Mouse (Mus musculus): ENCODE results near the gene Slc46a1.

Slc46a1 gene

GRCm38 (mm10) chr11:78453675-78454074 lies 11.8 kb upstream of the Slc46a1 start:
- no peak for ATAC-seq (ENCODE audit: insufficient number of reproducible peaks, low FRiP score, low TSS enrichment)

DNA sequence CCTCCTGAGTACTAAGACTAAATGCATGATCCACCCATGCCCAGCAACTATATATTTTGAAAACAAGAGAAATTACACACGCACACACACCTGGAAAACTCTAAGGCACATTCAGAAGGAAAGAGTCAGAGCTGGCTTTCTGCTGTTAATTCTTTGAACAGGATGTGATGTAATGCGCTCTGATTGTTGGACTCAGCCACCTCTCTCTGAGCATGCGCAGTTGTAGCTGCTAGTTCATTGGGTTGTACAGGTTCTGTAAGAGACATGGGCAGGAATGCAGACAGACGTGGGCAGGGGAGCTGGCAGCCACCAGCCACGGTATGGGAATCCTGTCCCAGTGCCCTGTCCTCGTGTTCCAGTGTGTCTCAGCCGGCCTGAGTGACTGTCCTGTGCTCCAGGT lies 11.2 kb upstream of the Slc46a1 start:
- ATAC-seq (ENCODE audit: insufficient number of reproducible peaks, low FRiP score, low TSS enrichment), result no peak

- ATAC-seq (ENCODE audit: insufficient number of reproducible peaks, low FRiP score, low TSS enrichment), result no peak
Observed at GRCm38 (mm10) chr11:78455308-78455707, 10.2 kb upstream of the Slc46a1 start.

- no peak for ATAC-seq (ENCODE audit: insufficient number of reproducible peaks, low FRiP score, low TSS enrichment)
Observed at GRCm38 (mm10) chr11:78458740-78459139, 6.8 kb upstream of the Slc46a1 start.

- ATAC-seq (ENCODE audit: insufficient number of reproducible peaks, low FRiP score, low TSS enrichment), result no peak
Observed at GRCm38 (mm10) chr11:78461894-78462293, 3.6 kb upstream of the Slc46a1 start.

- no peak for ATAC-seq (ENCODE audit: insufficient number of reproducible peaks, low FRiP score, low TSS enrichment)
Observed at GRCm38 (mm10) chr11:78462669-78463068, 2.8 kb upstream of the Slc46a1 start.

DNA sequence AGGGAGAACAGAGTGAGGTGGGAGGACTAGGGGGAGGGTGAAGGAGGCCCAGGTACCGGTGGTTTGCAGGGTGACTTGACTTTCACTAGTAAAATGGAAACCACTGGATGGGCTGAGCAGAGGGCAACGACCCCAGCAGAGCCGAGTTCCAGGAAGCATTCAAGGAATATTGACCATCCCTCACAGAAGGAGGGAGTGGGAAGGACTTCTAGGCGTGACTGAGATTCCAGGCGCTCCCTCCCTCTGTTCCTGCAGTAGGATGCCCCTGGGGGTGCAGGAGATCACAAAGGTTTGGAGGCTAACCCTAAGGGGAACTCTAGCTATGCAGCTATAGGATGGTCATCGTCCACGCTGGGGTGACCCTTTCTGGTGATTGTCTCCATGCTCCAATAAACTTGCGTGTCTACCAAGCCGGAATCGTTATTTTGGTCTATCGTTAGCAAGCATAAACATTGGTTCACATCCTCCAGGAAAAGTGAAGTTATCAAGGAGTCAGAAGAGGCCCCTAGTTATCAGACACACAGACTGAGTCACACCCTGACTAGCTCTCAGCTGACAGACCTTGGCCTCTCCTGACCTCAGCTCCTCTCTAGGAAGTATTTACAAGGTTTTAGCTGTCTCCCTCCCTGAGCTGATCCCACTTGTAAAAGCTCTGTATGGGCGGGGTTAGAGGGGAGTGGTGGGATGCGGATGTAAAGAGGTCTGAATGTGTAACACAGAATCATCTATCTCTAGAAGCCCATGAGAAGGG lies 2.0 kb upstream of the Slc46a1 start:
- no peak for ATAC-seq (ENCODE audit: insufficient number of reproducible peaks, low FRiP score, low TSS enrichment)

DNA sequence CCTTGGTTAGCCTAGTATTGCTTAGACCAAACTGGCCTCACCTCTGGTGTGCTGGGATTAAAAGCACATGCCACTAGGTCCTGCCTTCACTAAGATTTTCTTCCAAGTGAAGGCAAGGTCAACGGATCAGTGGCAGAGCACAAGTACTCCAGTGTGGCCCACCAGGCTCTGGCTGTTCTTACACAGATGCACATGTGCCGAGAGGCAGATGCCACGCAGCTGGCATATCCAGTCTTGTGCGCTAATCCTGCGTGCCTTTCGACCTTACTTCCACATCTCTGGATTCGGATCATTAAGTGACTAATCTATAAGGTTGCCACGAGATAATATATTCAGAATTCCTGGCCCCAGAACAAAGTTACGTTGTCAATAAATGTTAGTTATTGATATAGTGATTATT lies 381 bp upstream of the Slc46a1 start:
- ATAC-seq (ENCODE audit: insufficient number of reproducible peaks, low FRiP score, low TSS enrichment), result no peak

- ATAC-seq (ENCODE audit: insufficient number of reproducible peaks, low FRiP score, low TSS enrichment), result no peak
Observed at GRCm38 (mm10) chr11:78466242-78466912, 880 bp downstream of the Slc46a1 start.

GRCm38 (mm10) chr11:78467515-78467914 lies 2.0 kb downstream of the Slc46a1 start:
- no peak for ATAC-seq (ENCODE audit: insufficient number of reproducible peaks, low FRiP score, low TSS enrichment)

DNA sequence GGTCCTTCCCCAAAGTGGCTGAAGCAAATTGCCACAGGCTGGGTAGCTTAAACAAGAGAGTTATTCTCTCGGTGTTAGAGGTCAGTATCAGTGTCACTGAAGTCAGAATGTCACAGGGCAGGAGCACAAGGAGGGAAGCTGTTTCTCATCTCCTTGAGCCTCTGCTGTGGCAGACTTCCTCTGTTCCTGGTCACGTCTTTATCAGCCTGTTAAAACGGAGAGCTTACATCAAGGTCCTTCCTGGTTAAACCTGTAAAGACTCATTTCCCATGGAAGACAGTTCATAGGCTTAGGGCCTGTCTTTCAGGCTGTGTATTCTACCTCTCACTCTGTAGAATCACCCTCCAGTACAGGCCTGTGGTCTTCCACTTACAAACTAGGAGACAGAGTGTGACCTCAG lies 2.4 kb downstream of the Slc46a1 start:
- ATAC-seq (ENCODE audit: insufficient number of reproducible peaks, low FRiP score, low TSS enrichment), result no peak

DNA sequence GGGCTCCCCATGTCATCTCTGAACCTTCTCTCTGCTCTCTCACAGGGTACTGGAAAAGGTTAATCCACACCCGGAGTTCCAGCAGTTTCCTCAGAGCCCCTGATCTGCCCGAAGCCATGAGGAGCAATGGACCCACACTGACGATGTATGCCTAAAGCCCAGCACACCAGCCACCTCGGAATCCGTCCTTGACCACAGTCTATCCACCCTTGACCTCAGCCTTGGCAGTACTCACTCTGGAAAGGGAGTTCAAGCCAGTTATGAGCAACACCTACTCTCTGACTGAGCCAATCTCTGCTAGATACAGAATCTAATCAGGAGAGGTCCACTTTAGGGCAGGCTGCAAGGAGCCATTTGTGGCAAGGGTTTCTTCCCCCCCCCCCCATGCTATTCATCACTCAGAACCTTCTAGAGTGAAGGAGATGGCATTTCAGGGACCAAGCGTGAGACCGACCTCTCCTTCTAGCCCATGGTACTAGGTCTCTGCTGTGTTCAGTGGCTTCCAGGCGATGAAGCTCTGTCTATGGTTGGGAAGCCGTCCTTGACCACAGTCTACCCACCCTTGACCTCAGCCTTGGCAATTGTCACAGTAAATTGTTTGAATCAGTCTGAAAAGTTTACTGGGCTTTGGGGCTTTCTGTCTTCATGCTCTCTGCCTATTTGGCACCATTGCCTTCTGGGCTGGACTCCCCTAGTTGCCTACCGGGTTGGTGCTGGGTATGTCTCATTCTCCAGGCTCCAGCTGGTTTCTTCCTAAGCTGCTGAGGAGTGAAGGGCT lies 6.0 kb downstream of the Slc46a1 start:
- ATAC-seq (ENCODE audit: insufficient number of reproducible peaks, low FRiP score, low TSS enrichment), result no peak

- no peak for ATAC-seq (ENCODE audit: insufficient number of reproducible peaks, low FRiP score, low TSS enrichment)
Observed at GRCm38 (mm10) chr11:78475289-78475688, 9.8 kb downstream of the Slc46a1 start.

DNA sequence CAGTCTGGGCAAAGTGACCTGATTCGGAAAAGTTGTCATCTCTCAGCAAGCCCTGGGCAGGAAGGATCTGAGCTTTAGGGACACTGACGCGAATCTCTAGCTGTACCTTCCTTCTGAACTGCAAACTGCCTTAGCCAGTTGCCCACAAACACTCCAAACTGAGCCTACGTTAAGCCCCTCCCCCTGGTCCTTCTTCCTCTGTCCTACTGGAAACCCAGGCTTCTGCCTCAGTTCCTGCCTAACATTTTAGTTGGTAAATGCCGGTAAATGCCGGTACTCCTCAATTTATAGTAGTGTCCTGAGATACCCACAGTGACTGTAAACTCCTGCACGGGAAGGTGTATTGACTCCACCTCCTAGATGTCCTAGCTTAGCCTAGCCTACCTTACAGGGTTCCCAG lies 18.1 kb downstream of the Slc46a1 start:
- ATAC-seq (ENCODE audit: insufficient number of reproducible peaks, low FRiP score, low TSS enrichment), result no peak

- ATAC-seq (ENCODE audit: insufficient number of reproducible peaks, low FRiP score, low TSS enrichment), result no peak
Observed at GRCm38 (mm10) chr11:78488168-78488567, 22.7 kb downstream of the Slc46a1 start.

- 0 out of 2 replicates have a peak, but pooled peaks have one; percentile 51 for ATAC-seq (ENCODE audit: insufficient number of reproducible peaks, low FRiP score, low TSS enrichment)
Observed at GRCm38 (mm10) chr11:78490781-78491241, 25.3 kb downstream of the Slc46a1 start.

DNA sequence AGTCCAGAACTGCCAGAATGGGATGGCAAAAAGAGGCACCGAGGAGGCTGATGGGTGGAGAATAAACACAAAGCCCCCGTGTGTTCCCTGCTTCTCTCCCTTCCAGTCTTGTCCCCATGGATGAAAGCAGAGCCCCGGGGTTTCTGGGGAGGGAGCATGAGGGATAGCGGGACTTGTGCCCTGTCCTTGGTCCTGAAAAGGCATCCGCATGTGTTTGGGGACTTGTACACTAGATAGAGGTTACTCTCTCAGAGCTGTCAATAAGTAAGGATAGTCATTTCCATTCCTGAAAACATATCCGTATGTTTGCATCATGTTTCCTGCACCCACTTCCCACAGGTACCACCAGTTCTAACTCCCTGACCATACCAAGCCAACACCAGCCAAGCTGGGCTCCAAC lies 30.4 kb downstream of the Slc46a1 start:
- no peak for ATAC-seq (ENCODE audit: insufficient number of reproducible peaks, low FRiP score, low TSS enrichment)

DNA sequence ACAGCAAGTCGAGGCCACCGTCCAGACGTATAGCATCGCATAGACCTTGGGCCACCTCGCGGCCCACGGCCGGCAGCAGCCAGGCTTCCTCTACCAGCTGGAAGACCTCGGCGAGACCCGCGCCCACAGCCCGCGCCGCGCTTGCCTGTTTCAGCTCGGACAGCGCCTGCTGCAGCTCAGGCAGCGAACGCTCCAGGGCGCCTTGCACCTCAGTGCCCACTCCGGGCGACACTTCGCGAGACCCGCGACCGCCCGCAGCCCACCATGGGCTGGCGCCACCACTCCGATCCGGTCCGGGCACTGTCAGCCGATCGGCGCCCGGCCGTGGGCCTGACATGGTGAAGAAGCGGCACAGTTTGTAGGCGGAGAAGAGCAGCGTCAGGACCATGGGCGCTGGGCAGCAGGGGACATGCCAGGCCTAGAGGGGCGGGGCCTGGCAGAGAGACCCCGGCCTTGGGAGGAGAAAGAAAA lies 31.6 kb downstream of the Slc46a1 start:
- peak; percentile 11; the same call in 1 of the 2 replicates for ATAC-seq (ENCODE audit: insufficient number of reproducible peaks, low FRiP score, low TSS enrichment)

- ATAC-seq (ENCODE audit: insufficient number of reproducible peaks, low FRiP score, low TSS enrichment), result peak; percentile 90
Observed at GRCm38 (mm10) chr11:78497544-78498522, 32.3 kb downstream of the Slc46a1 start, which contains the start of gene Sarm1. TSS of gene Sarm1 (minus strand) at chr11:78497754.

DNA sequence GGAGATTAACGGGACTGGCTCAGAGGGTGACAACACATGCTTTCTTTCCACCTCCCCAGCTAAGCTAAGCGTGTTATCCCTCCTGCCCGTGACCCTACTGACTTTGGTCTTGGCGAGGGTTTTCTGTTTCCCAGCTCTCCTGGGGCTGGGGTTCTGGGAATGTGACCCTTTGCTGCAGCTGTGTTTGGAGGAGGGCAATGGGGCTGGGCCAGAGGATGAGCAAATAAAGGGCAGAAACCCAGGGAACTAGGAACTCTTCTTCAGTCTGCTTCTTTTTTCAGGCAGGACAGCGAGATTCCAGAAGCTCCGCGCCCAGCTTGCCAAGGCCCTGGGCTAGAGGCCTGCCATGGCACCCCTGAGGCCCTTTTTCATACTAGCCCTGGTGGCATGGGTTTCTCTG lies 33.5 kb downstream of the Slc46a1 start, which contains the start of gene Vtn:
Vtn (plus strand) TSS at position 88 of the 400 bp plus-strand sequence.
- ATAC-seq (ENCODE audit: insufficient number of reproducible peaks, low FRiP score, low TSS enrichment), result no peak

Data from cerebellum, adult (tissue).